Mouse (Mus musculus) embryonic fibroblast, embryonic 13.5 days (primary cell): ENCODE measurements around the gene Ctu1. TPM values are rescaled to one million over a fixed set of nuclear protein-coding genes. Genes with fewer than 3 reads are reported as not detected.
A peak's percentile ranks its signal among the peaks of the same experiment; 100 is the strongest.
"Not testable (repeated sequence)": the region's sequence is repeated elsewhere in the genome, so short reads cannot be mapped to it uniquely, and the experiment has no call there.

Experiments used
- H3K27ac ChIP-seq: 2 replicates; pipeline ENCODE4 v1.5.1; 2012; ENCODE audit warnings: low read length, control low read depth, inconsistent platforms; ENCODE audit not compliant: insufficient read depth
- H3K4me1 ChIP-seq: 2 replicates; pipeline ENCODE4 v1.6.1; 2011; ENCODE audit warnings: low read length; ENCODE audit not compliant: control insufficient read depth, insufficient read depth
- H3K4me3 ChIP-seq: 2 replicates; pipeline ENCODE4 v1.5.1; 2011; ENCODE audit warnings: mild to moderate bottlenecking, control low read depth, low read length; ENCODE audit not compliant: insufficient read depth
- CTCF ChIP-seq: IDR thresholded peaks from 2 replicates; pipeline ENCODE4 v1.5.1; 2011; ENCODE audit warnings: mild to moderate bottlenecking, control low read depth, low read length, moderate library complexity, borderline replicate concordance; ENCODE audit not compliant: insufficient read depth
- POLR2A ChIP-seq: IDR thresholded peaks from 2 replicates; pipeline ENCODE4 v1.6.1; 2011; ENCODE audit warnings: low read depth, mild to moderate bottlenecking, control low read depth, low read length, moderate library complexity
- polyA plus RNA-seq: library from polyadenylated mRNA; stranded (reverse); fragments of >200 nt; gene quantifications from 2 replicates; pipeline ENCODE4 v1.2.4, GENCODE M21; 2011; ENCODE audit warnings: low read depth; ENCODE audit not compliant: missing spikeins, insufficient read length

Ctu1 gene
- polyA plus RNA-seq, 1 experiment = 6.6 TPM

- Histone ChIP-seq H3K4me3 (no peak overlapping the region), H3K27ac (no peak overlapping the region), H3K4me1 (no peaks in the 10 kb centered on the region)
- TF ChIP-seq CTCF = no peak
- TF ChIP-seq POLR2A = no peak
Observed at GRCm38 (mm10) chr7:43675091-43675490, 3.3 kb downstream of the Ctu1 start.

- no peaks in the 10 kb centered on the region for H3K4me1 ChIP-seq
- TF ChIP-seq CTCF (0 out of 2 replicates have a peak, but pooled peaks have one; percentile 12), POLR2A (no peak)
- no peak overlapping the region for H3K4me3 ChIP-seq
- no peak overlapping the region for H3K27ac ChIP-seq
Observed at GRCm38 (mm10) chr7:43678517-43678916, 6.7 kb downstream of the Ctu1 start.

GRCm38 (mm10) chr7:43680960-43681359 lies 9.1 kb downstream of the Ctu1 start:
- no peak overlapping the region for H3K27ac ChIP-seq
- H3K4me1 ChIP-seq = no peaks in the 10 kb centered on the region
- TF ChIP-seq CTCF (peak; percentile 78), POLR2A (no peak)
- no peak overlapping the region for H3K4me3 ChIP-seq

GRCm38 (mm10) chr7:43682511-43682910 lies 10.7 kb downstream of the Ctu1 start:
- H3K4me1 ChIP-seq, H3K27ac ChIP-seq, H3K4me3 ChIP-seq: not testable (repeated sequence)

GRCm38 (mm10) chr7:43685088-43685487 lies 13.3 kb downstream of the Ctu1 start:
- Histone ChIP-seq H3K4me1 (no peaks in the 10 kb centered on the region), H3K27ac (no peak overlapping the region), H3K4me3 (no peak overlapping the region)
- no peak for TF ChIP-seq POLR2A

- H3K4me1 ChIP-seq = no peaks in the 10 kb centered on the region
- no peak within 1 kb of the TSS for H3K27ac ChIP-seq
- TF ChIP-seq CTCF (no peak), POLR2A (no peak)
- no peak within 1 kb of the TSS for H3K4me3 ChIP-seq
Observed at GRCm38 (mm10) chr7:43690118-43690517, 18.3 kb downstream of the Ctu1 start, which contains the start of gene Klk14. Gene Klk14, plus strand, starts transcription at chr7:43690418.

- no peaks in the 10 kb centered on the region for H3K4me1 ChIP-seq
- no peak overlapping the region for H3K27ac ChIP-seq
- H3K4me3 ChIP-seq = no peak overlapping the region
- TF ChIP-seq POLR2A (no peak), CTCF (no peak)
Observed at GRCm38 (mm10) chr7:43710031-43710430, 38.2 kb downstream of the Ctu1 start.

GRCm38 (mm10) chr7:43712267-43712666 lies 40.5 kb downstream of the Ctu1 start, which contains the start of gene Klk13:
Gene Klk13, plus strand, starts transcription at chr7:43712567.
- Histone ChIP-seq H3K4me1 (no peaks in the 10 kb centered on the region), H3K4me3 (no peak within 1 kb of the TSS), H3K27ac (no peak within 1 kb of the TSS)
- TF ChIP-seq CTCF (no peak), POLR2A (no peak)

- Histone ChIP-seq H3K4me1 (no peaks in the 10 kb centered on the region), H3K4me3 (no peak overlapping the region), H3K27ac (no peak overlapping the region)
- TF ChIP-seq POLR2A (no peak), CTCF (no peak)
Observed at GRCm38 (mm10) chr7:43712917-43713316, 41.1 kb downstream of the Ctu1 start.

GRCm38 (mm10) chr7:43713741-43714351 lies 42.0 kb downstream of the Ctu1 start:
- TF ChIP-seq POLR2A (no peak), CTCF (no peak)
- H3K4me3 ChIP-seq = no peak overlapping the region
- no peaks in the 10 kb centered on the region for H3K4me1 ChIP-seq
- H3K27ac ChIP-seq = no peak overlapping the region

Other genes with a start within 250 kb of the Ctu1 start
- gene Lim2, start 244.3 kb upstream of the Ctu1 start, polyA plus RNA-seq = not detected in 2 replicates
- not detected in 2 replicates for gene Nkg7, start 234.9 kb upstream of the Ctu1 start, polyA plus RNA-seq
- gene Cldnd2, start 231.2 kb upstream of the Ctu1 start, polyA plus RNA-seq = not detected in 2 replicates
- 104 and 143 TPM in 2 replicates for gene Etfb, start 227.9 kb upstream of the Ctu1 start, polyA plus RNA-seq
- gene Gm45233, start 227.9 kb upstream of the Ctu1 start, polyA plus RNA-seq = 0.72 TPM in 1 of 2 replicates, not detected in the other
- gene Vsig10l, start 208.9 kb upstream of the Ctu1 start, polyA plus RNA-seq = 2.6 and 3.1 TPM in 2 replicates
- 19.4 and 23.7 TPM in 2 replicates for gene Iglon5, start 181.9 kb upstream of the Ctu1 start, polyA plus RNA-seq
- gene 4931406B18Rik, start 166.1 kb upstream of the Ctu1 start, polyA plus RNA-seq = not detected in 2 replicates
- gene Cd33, start 127.6 kb upstream of the Ctu1 start, polyA plus RNA-seq = 0.72 TPM in 1 of 2 replicates, not detected in the other
- gene Zfp658, start 109.8 kb upstream of the Ctu1 start, polyA plus RNA-seq = 2.8 and 4.1 TPM in 2 replicates
- gene Zfp719, start 92.4 kb upstream of the Ctu1 start, polyA plus RNA-seq = 19.8 and 24.2 TPM in 2 replicates
- gene Zfp819, start 64.8 kb upstream of the Ctu1 start, polyA plus RNA-seq = not detected in 2 replicates
- not detected in 2 replicates for gene Ceacam18, start 37.3 kb upstream of the Ctu1 start, polyA plus RNA-seq
- not detected in 2 replicates for gene Siglece, start 11.9 kb upstream of the Ctu1 start, polyA plus RNA-seq
- not detected in 2 replicates for gene Klk14, start 18.4 kb downstream of the Ctu1 start, polyA plus RNA-seq
- gene Klk13, start 40.6 kb downstream of the Ctu1 start, polyA plus RNA-seq = not detected in 2 replicates
- gene Klk12, start 96.9 kb downstream of the Ctu1 start, polyA plus RNA-seq = not detected in 2 replicates
- not detected in 2 replicates for gene Klk11, start 102.6 kb downstream of the Ctu1 start, polyA plus RNA-seq
- 0.63 and 1.8 TPM in 2 replicates for gene Klk10, start 109.0 kb downstream of the Ctu1 start, polyA plus RNA-seq
- gene Klk9, start 119.9 kb downstream of the Ctu1 start, polyA plus RNA-seq = not detected in 2 replicates
- gene Klk8, start 125.6 kb downstream of the Ctu1 start, polyA plus RNA-seq = 6.2 and 12.8 TPM in 2 replicates
- not detected in 2 replicates for gene Klk7, start 139.3 kb downstream of the Ctu1 start, polyA plus RNA-seq
- gene Klk6, start 152.5 kb downstream of the Ctu1 start, polyA plus RNA-seq = not detected in 2 replicates
- gene Klk5, start 170.0 kb downstream of the Ctu1 start, polyA plus RNA-seq = not detected in 2 replicates
- not detected in 2 replicates for gene Klk4, start 209.1 kb downstream of the Ctu1 start, polyA plus RNA-seq